Mouse (Mus musculus) kidney, postnatal 0 days (tissue): ENCODE data around the gene Wscd2. TPM values are rescaled to one million over a fixed set of nuclear protein-coding genes. Genes with fewer than 3 reads are reported as not detected.

Experiments
- ATAC-seq: fragments of 200-750 bp; cut with Nextera tagmentation; replicated peaks from 2 replicates; pipeline ENCODE4 v1.8.0; 2017; ENCODE audit warnings: low read depth, moderate number of reproducible peaks, moderate TSS enrichment, moderate library complexity; ENCODE audit not compliant: low FRiP score
- DNase-seq: peaks from one replicate; pipeline ENCODE4 v3.0.0-alpha.2; 2016; ENCODE audit warnings: low spot score
- H3K27ac ChIP-seq: fragments of 300-500 bp; sonication (generic); 2 replicates; pipeline ENCODE4 v1.5.1; 2014; ENCODE audit warnings: mild to moderate bottlenecking
- H3K27me3 ChIP-seq: fragments of 300-500 bp; sonication (generic); 2 replicates; pipeline ENCODE4 v1.6.1; 2014; ENCODE audit warnings: low read length, mixed read lengths; ENCODE audit not compliant: insufficient read depth
- H3K36me3 ChIP-seq: fragments of 300-500 bp; sonication (generic); 2 replicates; pipeline ENCODE4 v1.6.1; 2014; ENCODE audit warnings: low read length, mixed read lengths; ENCODE audit not compliant: insufficient read depth
- H3K4me1 ChIP-seq: fragments of 300-500 bp; sonication (generic); replicated peaks from 2 replicates; pipeline ENCODE4 v1.6.1; 2014; ENCODE audit warnings: antibody characterized with exemption, low read length, mixed read lengths; ENCODE audit not compliant: insufficient read depth
- H3K4me2 ChIP-seq: fragments of 300-500 bp; sonication (generic); 2 replicates; pipeline ENCODE4 v1.6.1; 2014; ENCODE audit warnings: mild to moderate bottlenecking, low read length, moderate library complexity, mixed read lengths
- H3K4me3 ChIP-seq: fragments of 300-500 bp; sonication (generic); replicated peaks from 2 replicates; pipeline ENCODE4 v1.5.1; 2014; ENCODE audit warnings: low read depth, low read length
- H3K9ac ChIP-seq: fragments of 300-500 bp; sonication (generic); 2 replicates; pipeline ENCODE4 v1.6.1; 2014; ENCODE audit warnings: low read depth, low read length
- H3K9me3 ChIP-seq: fragments of 300-500 bp; sonication (generic); replicated peaks from 2 replicates; pipeline ENCODE4 v1.6.1; 2016; ENCODE audit warnings: low read length, inconsistent platforms, mixed read lengths
- CTCF ChIP-seq: IDR thresholded peaks from 2 replicates; pipeline ENCODE4 v1.5.1; 2016; ENCODE audit warnings: antibody characterized with exemption, low read depth, mild to moderate bottlenecking, moderate library complexity
- WGBS: fragments of 180-500 bp; shearing (Covaris S2); extraction: QIAGEN DNeasy Blood & Tissue Kit; methylation state at CpG from one replicate; pipeline ENCODE4 v1.1.7; 2014; 5-methylcytosine and 5-hydroxymethylcytosine counted together
- polyA plus RNA-seq: library from polyadenylated mRNA; unstranded; fragments of >200 nt; fragmentation: Nextera tagmentation; extraction: Ambion mirVana; gene quantifications from 2 replicates; pipeline ENCODE4 v1.2.1, GENCODE M21; 2015

Gene Wscd2
- polyA plus RNA-seq, 1 experiment from 2014 or later = 1.7 TPM

GRCm38 (mm10) chr5:113626352-113626751 lies 136.2 kb downstream of the Wscd2 start:
- Histone ChIP-seq H3K4me1 (peaks cover 19% of the 10 kb centered on the region), H3K4me3 (no peak overlapping the region), H3K9ac (no peak overlapping the region), H3K27ac (no peak overlapping the region), H3K36me3 (no peaks in the 10 kb centered on the region), H3K27me3 (no peaks in the 10 kb centered on the region), H3K4me2 (no peak overlapping the region), H3K9me3 (no peaks in the 10 kb centered on the region)
- no peak for DNase-seq
- TF ChIP-seq CTCF = no peak
- ATAC-seq = no peak
- WGBS = 71% methylated on average over 8 of the region's 8 CpGs

- ATAC-seq (no peak), DNase-seq (no peak)
- H3K4me1 ChIP-seq = peaks cover 19% of the 10 kb centered on the region
- H3K4me3 ChIP-seq = no peak overlapping the region
- no peak overlapping the region for H3K9ac ChIP-seq
- no peak overlapping the region for H3K27ac ChIP-seq
- H3K9me3 ChIP-seq = no peaks in the 10 kb centered on the region
- WGBS = 79% methylated on average over 5 of the region's 5 CpGs
- no peak for TF ChIP-seq CTCF
- H3K27me3 ChIP-seq = no peaks in the 10 kb centered on the region
- H3K36me3 ChIP-seq = no peaks in the 10 kb centered on the region
- H3K4me2 ChIP-seq = no peak overlapping the region
Measured at GRCm38 (mm10) chr5:113626991-113627390, 136.9 kb downstream of the Wscd2 start.

GRCm38 (mm10) chr5:113627820-113628437 lies 137.8 kb downstream of the Wscd2 start:
- no peak overlapping the region for H3K4me3 ChIP-seq
- H3K4me1 ChIP-seq = peaks cover 20% of the 10 kb centered on the region
- H3K4me2 ChIP-seq = no peak overlapping the region
- H3K9ac ChIP-seq = no peak overlapping the region
- no peaks in the 10 kb centered on the region for H3K27me3 ChIP-seq
- WGBS = 32% methylated on average over 11 of the region's 11 CpGs
- DNase-seq (no peak), ATAC-seq (no peak)
- no peaks in the 10 kb centered on the region for H3K36me3 ChIP-seq
- H3K9me3 ChIP-seq = no peaks in the 10 kb centered on the region
- no peak overlapping the region for H3K27ac ChIP-seq
- TF ChIP-seq CTCF = no peak

GRCm38 (mm10) chr5:113629248-113629647 lies 139.1 kb downstream of the Wscd2 start:
- H3K27me3 ChIP-seq = no peaks in the 10 kb centered on the region
- no peak overlapping the region for H3K27ac ChIP-seq
- H3K36me3 ChIP-seq = no peaks in the 10 kb centered on the region
- no peak for ATAC-seq
- no peak overlapping the region for H3K9ac ChIP-seq
- peak; percentile 33 for DNase-seq
- TF ChIP-seq CTCF = no peak
- no peak overlapping the region for H3K4me2 ChIP-seq
- H3K9me3 ChIP-seq = no peaks in the 10 kb centered on the region
- WGBS = 85% methylated on average over 3 of the region's 3 CpGs
- H3K4me3 ChIP-seq = no peak overlapping the region
- peaks cover 25% of the 10 kb centered on the region for H3K4me1 ChIP-seq

- Histone ChIP-seq H3K27me3 (no peaks in the 10 kb centered on the region), H3K4me3 (no peak overlapping the region), H3K27ac (no peak overlapping the region), H3K4me2 (no peak overlapping the region), H3K4me1 (peaks cover 28% of the 10 kb centered on the region), H3K9me3 (no peaks in the 10 kb centered on the region), H3K36me3 (no peaks in the 10 kb centered on the region), H3K9ac (no peak overlapping the region)
- WGBS = 42% methylated on average over 10 of the region's 10 CpGs
- DNase-seq = no peak
- TF ChIP-seq CTCF = no peak
- ATAC-seq = 0 out of 2 replicates have a peak, but pooled peaks have one; percentile 9
Measured at GRCm38 (mm10) chr5:113630116-113630515, 140.0 kb downstream of the Wscd2 start.

- Histone ChIP-seq H3K9ac (no peak overlapping the region), H3K4me2 (no peak overlapping the region), H3K4me3 (no peak overlapping the region), H3K27ac (no peak overlapping the region), H3K36me3 (no peaks in the 10 kb centered on the region), H3K9me3 (no peaks in the 10 kb centered on the region), H3K4me1 (peaks cover 22% of the 10 kb centered on the region), H3K27me3 (no peaks in the 10 kb centered on the region)
- ATAC-seq (no peak), DNase-seq (peak; percentile 28)
- WGBS = 3% methylated on average over 9 of the region's 9 CpGs
- no peak for TF ChIP-seq CTCF
Measured at GRCm38 (mm10) chr5:113633037-113633714, 143.0 kb downstream of the Wscd2 start.
